Mouse (Mus musculus): ENCODE measurements around the gene Robo3. TPM values are rescaled to one million over a fixed set of nuclear protein-coding genes. Genes with fewer than 3 reads are reported as not detected.
A peak's percentile ranks its signal among the peaks of the same experiment; 100 is the strongest.

The Robo3 gene
- total and polyA plus RNA-seq, 2 experiments: 0.67 TPM; not detected in 1

DNA sequence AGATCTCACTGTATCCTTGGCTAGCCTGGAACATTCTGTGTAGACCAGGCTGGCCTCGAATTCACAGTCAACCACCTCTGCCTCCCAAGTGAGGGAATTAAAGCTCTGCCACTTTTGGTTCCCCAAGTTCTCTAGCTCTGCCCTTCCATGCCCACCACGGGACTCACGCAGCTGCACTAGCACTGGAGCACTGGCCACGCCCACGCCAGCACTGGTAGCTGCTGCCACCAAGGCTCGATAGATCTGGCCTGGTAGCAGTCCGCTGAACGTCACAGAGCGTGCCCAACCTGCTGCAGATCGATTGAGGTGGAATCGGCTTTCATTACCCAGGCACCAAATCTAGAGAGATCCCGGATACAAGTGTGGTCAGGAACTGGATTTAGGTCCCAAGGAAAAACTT lies 11.8 kb downstream of the Robo3 start:
- Histone ChIP-seq H3K9ac (ENCODE audit: low read depth, low read length) (no peak overlapping the region), H3K4me1 (ENCODE audit: control insufficient read depth, insufficient read depth, low read length) (0 out of 2 replicates have a peak, but pooled peaks cover 2% of the 10 kb centered on the region), H3K27ac (replicated peaks; ENCODE audit: insufficient read depth, low read depth, low read length) (peak overlapping the region; percentile 26; the same call in 1 of the 2 replicates), H3K79me2 (ENCODE audit: control insufficient read depth, insufficient read depth, low read length) (no peaks in the 10 kb centered on the region), H3K4me3 (ENCODE audit: insufficient read depth, low read depth, low read length) (peak overlapping the region; percentile 0), H3K36me3 (ENCODE audit: control insufficient read depth, insufficient read depth, low read length) (no peaks in the 10 kb centered on the region), H3K27me3 (ENCODE audit: control insufficient read depth, insufficient read depth, low read length) (no peaks in the 10 kb centered on the region)
- WGBS: 17% methylated on average over 12 of the region's 12 CpGs
- peak; percentile 79 for DNase-seq (ENCODE audit: extremely low read depth, low read depth, low spot score)
- no peak for TF ChIP-seq CTCF (IDR thresholded peaks at IDR 0.05; ENCODE audit: low read depth, low read length)
- TF ChIP-seq POLR2A (IDR thresholded peaks at IDR 0.05; ENCODE audit: extremely low read depth, insufficient read depth, low read length): no peak

DNA sequence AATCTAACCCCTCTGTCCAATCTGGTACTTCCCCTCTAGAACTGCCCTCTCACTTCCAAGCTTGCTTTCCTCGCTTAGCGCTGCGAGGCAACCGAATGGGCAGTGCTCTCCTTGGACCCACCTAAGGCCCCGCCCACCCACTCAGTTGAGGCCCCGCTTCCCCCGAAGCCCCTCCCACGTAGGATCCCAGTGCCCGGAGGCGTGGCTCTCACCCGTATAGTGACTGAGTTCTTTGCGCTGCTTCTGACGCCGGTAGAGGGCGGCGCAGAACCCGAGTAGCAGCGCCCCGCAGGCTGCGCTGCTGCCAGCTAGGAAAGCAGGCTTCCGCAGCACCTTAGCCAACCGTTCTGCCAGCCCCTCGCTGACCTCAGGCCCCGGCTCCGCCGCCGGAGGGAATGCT lies 12.4 kb downstream of the Robo3 start:
- Histone ChIP-seq H3K4me1 (ENCODE audit: control insufficient read depth, insufficient read depth, low read length) (0 out of 2 replicates have a peak, but pooled peaks cover 2% of the 10 kb centered on the region), H3K27me3 (ENCODE audit: control insufficient read depth, insufficient read depth, low read length) (no peaks in the 10 kb centered on the region), H3K4me3 (ENCODE audit: insufficient read depth, low read depth, low read length) (peak overlapping the region; percentile 51), H3K9ac (ENCODE audit: low read depth, low read length) (peak overlapping the region; percentile 53), H3K36me3 (ENCODE audit: control insufficient read depth, insufficient read depth, low read length) (no peaks in the 10 kb centered on the region), H3K27ac (replicated peaks; ENCODE audit: insufficient read depth, low read depth, low read length) (peak overlapping the region; percentile 26; the same call in 1 of the 2 replicates), H3K79me2 (ENCODE audit: control insufficient read depth, insufficient read depth, low read length) (no peaks in the 10 kb centered on the region)
- DNase-seq (ENCODE audit: extremely low read depth, low read depth, low spot score): peak; percentile 84
- WGBS: under 1% methylated on average over 27 of the region's 27 CpGs
- TF ChIP-seq CTCF (IDR thresholded peaks at IDR 0.05; ENCODE audit: low read depth, low read length) (peak; percentile 68), POLR2A (IDR thresholded peaks at IDR 0.05; ENCODE audit: extremely low read depth, insufficient read depth, low read length) (0 out of 2 replicates have a peak, but pooled peaks have one; percentile 19)

- Histone ChIP-seq H3K9ac (ENCODE audit: low read depth, low read length) (no peak overlapping the region), H3K4me1 (ENCODE audit: control insufficient read depth, insufficient read depth, low read length) (0 out of 2 replicates have a peak, but pooled peaks cover 2% of the 10 kb centered on the region), H3K27ac (replicated peaks; ENCODE audit: insufficient read depth, low read depth, low read length) (no peak overlapping the region), H3K27me3 (ENCODE audit: control insufficient read depth, insufficient read depth, low read length) (no peaks in the 10 kb centered on the region), H3K36me3 (ENCODE audit: control insufficient read depth, insufficient read depth, low read length) (no peaks in the 10 kb centered on the region), H3K4me3 (ENCODE audit: insufficient read depth, low read depth, low read length) (no peak overlapping the region), H3K79me2 (ENCODE audit: control insufficient read depth, insufficient read depth, low read length) (no peaks in the 10 kb centered on the region)
- TF ChIP-seq CTCF (IDR thresholded peaks at IDR 0.05; ENCODE audit: low read depth, low read length): no peak
- 69% methylated on average over 4 of the region's 4 CpGs for WGBS
- DNase-seq (ENCODE audit: extremely low read depth, low read depth, low spot score): no peak
Observed at GRCm38 (mm10) chr9:37418791-37419190, 14.3 kb downstream of the Robo3 start.

GRCm38 (mm10) chr9:37414666-37415065 lies 18.4 kb downstream of the Robo3 start:
- H3K27me3 ChIP-seq (ENCODE audit: control insufficient read depth, insufficient read depth, low read length): no peaks in the 10 kb centered on the region
- TF ChIP-seq POLR2A (IDR thresholded peaks at IDR 0.05; ENCODE audit: extremely low read depth, insufficient read depth, low read length): no peak
- TF ChIP-seq CTCF (IDR thresholded peaks at IDR 0.05; ENCODE audit: low read depth, low read length): no peak
- WGBS: 39% methylated on average over 3 of the region's 3 CpGs
- H3K79me2 ChIP-seq (ENCODE audit: control insufficient read depth, insufficient read depth, low read length): no peaks in the 10 kb centered on the region
- H3K4me1 ChIP-seq (ENCODE audit: control insufficient read depth, insufficient read depth, low read length): no peaks in the 10 kb centered on the region
- DNase-seq (ENCODE audit: extremely low read depth, low read depth, low spot score): peak; percentile 80
- no peak overlapping the region for H3K27ac ChIP-seq (replicated peaks; ENCODE audit: insufficient read depth, low read depth, low read length)
- H3K36me3 ChIP-seq (ENCODE audit: control insufficient read depth, insufficient read depth, low read length): no peaks in the 10 kb centered on the region
- no peak overlapping the region for H3K9ac ChIP-seq (ENCODE audit: low read depth, low read length)
- H3K4me3 ChIP-seq (ENCODE audit: insufficient read depth, low read depth, low read length): no peak overlapping the region

GRCm38 (mm10) chr9:37412989-37413388 lies 20.1 kb downstream of the Robo3 start:
- H3K4me3 ChIP-seq (ENCODE audit: insufficient read depth, low read depth, low read length): no peak overlapping the region
- no peak overlapping the region for H3K27ac ChIP-seq (replicated peaks; ENCODE audit: insufficient read depth, low read depth, low read length)
- H3K9ac ChIP-seq (ENCODE audit: low read depth, low read length): no peak overlapping the region
- H3K36me3 ChIP-seq (ENCODE audit: control insufficient read depth, insufficient read depth, low read length): no peaks in the 10 kb centered on the region
- 55% methylated on average over 3 of the region's 3 CpGs for WGBS
- DNase-seq (ENCODE audit: extremely low read depth, low read depth, low spot score): no peak
- TF ChIP-seq POLR2A (IDR thresholded peaks at IDR 0.05; ENCODE audit: extremely low read depth, insufficient read depth, low read length) (no peak), CTCF (IDR thresholded peaks at IDR 0.05; ENCODE audit: low read depth, low read length) (no peak)
- H3K79me2 ChIP-seq (ENCODE audit: control insufficient read depth, insufficient read depth, low read length): no peaks in the 10 kb centered on the region
- no peaks in the 10 kb centered on the region for H3K4me1 ChIP-seq (ENCODE audit: control insufficient read depth, insufficient read depth, low read length)
- H3K27me3 ChIP-seq (ENCODE audit: control insufficient read depth, insufficient read depth, low read length): no peaks in the 10 kb centered on the region

DNA sequence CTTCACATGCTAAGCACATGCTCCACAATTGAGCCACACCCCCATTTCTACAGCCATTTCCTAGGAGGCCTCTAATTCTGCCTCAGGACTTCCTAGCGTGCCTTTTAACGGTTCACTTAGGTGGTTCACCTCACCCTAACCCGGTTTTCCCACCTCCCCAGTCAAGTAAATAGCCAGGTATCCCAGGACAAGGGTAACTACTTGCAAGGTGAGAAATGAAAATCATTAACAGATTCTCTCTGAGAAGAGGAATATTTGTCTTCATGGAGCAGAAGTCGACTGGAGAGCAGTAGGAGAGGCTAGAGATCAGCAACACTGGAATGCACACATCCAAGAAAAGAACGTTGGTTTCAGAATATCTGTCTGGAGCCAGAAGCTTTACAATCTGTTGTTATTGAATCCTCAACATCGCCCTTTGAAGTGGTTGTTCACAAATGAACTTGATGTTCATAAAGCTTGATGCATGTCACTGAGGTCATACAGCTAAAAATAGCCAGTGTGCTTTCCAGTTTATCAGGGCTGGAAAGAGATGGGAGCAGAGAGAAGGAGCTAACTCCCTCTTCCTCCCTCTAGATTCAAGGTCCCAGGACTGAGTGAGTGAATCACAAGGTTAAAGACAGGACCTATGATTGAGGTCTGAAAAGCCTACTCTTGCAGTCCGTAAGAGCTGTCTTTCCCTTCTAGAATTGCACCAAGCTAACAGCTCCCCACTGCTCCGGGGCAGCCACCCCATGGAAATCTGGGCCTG lies 23.2 kb downstream of the Robo3 start:
- Histone ChIP-seq H3K4me1 (ENCODE audit: control insufficient read depth, insufficient read depth, low read length) (no peaks in the 10 kb centered on the region), H3K9ac (ENCODE audit: low read depth, low read length) (no peak overlapping the region), H3K27me3 (ENCODE audit: control insufficient read depth, insufficient read depth, low read length) (no peaks in the 10 kb centered on the region), H3K4me3 (ENCODE audit: insufficient read depth, low read depth, low read length) (no peak overlapping the region), H3K36me3 (ENCODE audit: control insufficient read depth, insufficient read depth, low read length) (no peaks in the 10 kb centered on the region; the same call in 1 of the 2 replicates), H3K27ac (replicated peaks; ENCODE audit: insufficient read depth, low read depth, low read length) (no peak overlapping the region), H3K79me2 (ENCODE audit: control insufficient read depth, insufficient read depth, low read length) (no peaks in the 10 kb centered on the region)
- TF ChIP-seq POLR2A (IDR thresholded peaks at IDR 0.05; ENCODE audit: extremely low read depth, insufficient read depth, low read length) (no peak), CTCF (IDR thresholded peaks at IDR 0.05; ENCODE audit: low read depth, low read length) (no peak)
- DNase-seq (ENCODE audit: extremely low read depth, low read depth, low spot score): no peak
- WGBS: 67% methylated on average over 8 of the region's 8 CpGs
